Comparison of ENCODE assay signal across 32 mouse cellular contexts in genomic region chr3:88573810-88574209, GRCm38 (mm10). TPM values are rescaled to one million over a fixed set of nuclear protein-coding genes. Genes with fewer than 3 reads are reported as not detected.
"Had no signal": no experiment of that assay in that cellular context is flagged by ENCODE, and none has a peak within 500 bp of the region (broad histone marks: within the 10 kb centered on the region; RNA-seq: fewer than 3 reads in every experiment).

No protein-coding gene starts in this region.

- H3K9ac ChIP-seq: hindbrain, embryonic 12.5 days; hindbrain, embryonic 14.5 days; kidney, embryonic 15.5 days; limb, embryonic 13.5 days; limb, embryonic 15.5 days; liver, embryonic 12.5 days; liver, embryonic 14.5 days had no signal

- H3K4me3 ChIP-seq: gastrocnemius, adult 2 months; heart, adult 2 months; hindbrain, embryonic 10.5 days; hindbrain, embryonic 12.5 days; kidney, embryonic 15.5 days; left cerebral cortex, adult 2 months; limb, embryonic 13.5 days; limb, embryonic 15.5 days; liver, embryonic 12.5 days had no signal

- H3K9me3 ChIP-seq: hindbrain, embryonic 10.5 days; hindbrain, embryonic 12.5 days; kidney, embryonic 15.5 days; limb, embryonic 13.5 days; limb, embryonic 15.5 days; liver, embryonic 12.5 days had no signal

- H3K4me1 ChIP-seq: hindbrain, embryonic 10.5 days; hindbrain, embryonic 12.5 days; kidney, embryonic 15.5 days; limb, embryonic 15.5 days had no signal

- H3K27me3 ChIP-seq: hindbrain, embryonic 12.5 days; kidney, embryonic 15.5 days; limb, embryonic 13.5 days; limb, embryonic 15.5 days had no signal

- DNase-seq: gastrocnemius, adult 2 months; gastrocnemius, postnatal 10 days; gastrocnemius, postnatal 25 days; heart, adult 2 months; heart, postnatal 10 days; heart, postnatal 4 days; kidney, adult 11 months; kidney, adult 2 months; kidney, adult 9 months; kidney, postnatal 14 days; kidney, postnatal 36 days; left cerebral cortex, postnatal 4 days had no signal

- ATAC-seq: hindbrain, embryonic 16.5 days; inflammation-experienced regulatory T-cells, adult 6 months; intestine, embryonic 16.5 days; liver, embryonic 12.5 days had no signal

- H3K27ac ChIP-seq: gastrocnemius, adult 2 months; heart, adult 2 months; hindbrain, embryonic 10.5 days; hindbrain, embryonic 12.5 days; hindbrain, embryonic 14.5 days; kidney, embryonic 15.5 days; kidney, postnatal 0 days; left cerebral cortex, adult 2 months; limb, embryonic 13.5 days; limb, embryonic 15.5 days; liver, embryonic 12.5 days; liver, embryonic 14.5 days had no signal

RNA-seq across cellular contexts. Expression of gene Rab25, which starts 25.7 kb away (rescaled TPM):
- total RNA-seq: gastrocnemius, adult 2 months; gastrocnemius, postnatal 10 days; gastrocnemius, postnatal 25 days; heart, adult 2 months; heart, postnatal 10 days; heart, postnatal 25 days; heart, postnatal 4 days; layer of hippocampus, adult 18-20 months; layer of hippocampus, postnatal 10 days; layer of hippocampus, postnatal 25 days; left cerebral cortex, adult 2 months; left cerebral cortex, postnatal 10 days; left cerebral cortex, postnatal 25 days had no signal
- polyA plus RNA-seq: heart, embryonic 11.5 days; hindbrain, embryonic 16.5 days; inflammation-experienced regulatory T-cells, adult 6 months had no signal
